Mouse (Mus musculus) small intestine, adult 2 months (tissue): ENCODE results near the gene Ces1b. TPM values are rescaled to one million over a fixed set of nuclear protein-coding genes. Genes with fewer than 3 reads are reported as not detected.

Experiments
- H3K27ac ChIP-seq: fragments of 200-500 bp; 2 replicates; pipeline ENCODE4 v1.5.1; 2012; ENCODE audit warnings: low read depth, low read length, control low read depth, inconsistent platforms; ENCODE audit not compliant: insufficient read depth
- H3K27me3 ChIP-seq: fragments of 200-500 bp; 2 replicates; pipeline ENCODE4 v1.6.1; 2012; ENCODE audit warnings: mild to moderate bottlenecking, moderate library complexity, low read length, inconsistent platforms; ENCODE audit not compliant: control insufficient read depth, insufficient read depth
- H3K36me3 ChIP-seq: fragments of 200-500 bp; 2 replicates; pipeline ENCODE4 v1.6.1; 2012; ENCODE audit warnings: mild to moderate bottlenecking, low read length, control low read depth, inconsistent platforms; ENCODE audit not compliant: control insufficient read depth, insufficient read depth
- H3K4me1 ChIP-seq: fragments of 200-500 bp; 2 replicates; pipeline ENCODE4 v1.6.1; 2012; ENCODE audit warnings: low read length, inconsistent platforms, mixed read lengths; ENCODE audit not compliant: control insufficient read depth, insufficient read depth, insufficient read length
- H3K4me3 ChIP-seq: fragments of 200-500 bp; 2 replicates; pipeline ENCODE4 v1.5.1; 2012; ENCODE audit warnings: low read depth, mild to moderate bottlenecking, control low read depth, inconsistent platforms, low read length, moderate library complexity
- CTCF ChIP-seq: fragments of 200-500 bp; IDR thresholded peaks from 2 replicates; pipeline ENCODE4 v1.5.1; 2012; ENCODE audit warnings: low read depth, mild to moderate bottlenecking, control low read depth, inconsistent platforms, low read length, moderate library complexity, mixed read lengths; ENCODE audit not compliant: insufficient replicate concordance, insufficient read length; ENCODE audit errors: extremely low read depth
- POLR2A ChIP-seq: fragments of 200-500 bp; IDR thresholded peaks from 2 replicates; pipeline ENCODE4 v1.6.1; 2012; ENCODE audit warnings: low read depth, mild to moderate bottlenecking, control low read depth, inconsistent platforms, low read length, moderate library complexity
- WGBS: fragments of 180-500 bp; shearing (Covaris S2); methylation state at CpG from one replicate; pipeline ENCODE4 v1.1.7; 2018; 5-methylcytosine and 5-hydroxymethylcytosine counted together
- polyA plus RNA-seq: library from polyadenylated mRNA; depleted of rRNA; stranded (reverse); fragments of >200 nt; gene quantifications from 2 replicates; pipeline ENCODE4 v1.2.3, GENCODE M21; 2012; rRNA removed

The Ces1b gene
- polyA plus RNA-seq, result 0.18 TPM in 1 of 2 replicates, not detected in the other

- Histone ChIP-seq H3K4me3 (no peak within 1 kb of the TSS), H3K27me3 (no peaks in the 10 kb centered on the region; the same call in 1 of the 2 replicates), H3K4me1 (peaks cover 5% of the 10 kb centered on the region; the same call in 1 of the 2 replicates), H3K36me3 (no peaks in the 10 kb centered on the region), H3K27ac (no peak within 1 kb of the TSS)
- TF ChIP-seq CTCF (no peak), POLR2A (no peak)
- 20% methylated on average over 2 of the region's 2 CpGs for WGBS
Observed at GRCm38 (mm10) chr8:93079887-93080286, at the start of gene Ces1b. TSS of gene Ces1b (minus strand) at chr8:93080017.

DNA sequence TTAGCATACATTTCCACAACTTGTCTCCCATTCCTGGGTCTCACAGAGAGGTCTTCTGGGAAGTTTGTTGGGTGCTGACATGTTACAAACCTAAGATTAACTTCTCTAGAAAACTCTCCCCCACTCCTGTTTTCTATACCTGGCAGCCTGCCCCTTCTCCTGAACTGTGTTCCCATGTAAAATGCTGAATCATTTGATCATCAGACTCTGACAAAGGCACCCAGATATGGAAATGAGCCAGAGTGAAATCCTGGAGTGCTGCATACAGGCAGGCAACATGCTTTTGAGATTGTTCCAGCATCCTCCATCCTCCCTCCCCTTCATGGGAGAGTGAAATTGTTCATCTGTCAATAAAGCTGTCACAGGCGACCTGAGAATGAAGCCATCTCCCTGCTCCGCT lies 46.7 kb upstream of the Ces1b start:
- H3K4me1 ChIP-seq, result no peaks in the 10 kb centered on the region
- H3K36me3 ChIP-seq, result no peaks in the 10 kb centered on the region
- H3K27me3 ChIP-seq, result no peaks in the 10 kb centered on the region
- H3K4me3 ChIP-seq, result no peak overlapping the region
- 73% methylated on average over 2 of the region's 2 CpGs for WGBS
- no peak overlapping the region for H3K27ac ChIP-seq
- TF ChIP-seq POLR2A (no peak), CTCF (no peak)

DNA sequence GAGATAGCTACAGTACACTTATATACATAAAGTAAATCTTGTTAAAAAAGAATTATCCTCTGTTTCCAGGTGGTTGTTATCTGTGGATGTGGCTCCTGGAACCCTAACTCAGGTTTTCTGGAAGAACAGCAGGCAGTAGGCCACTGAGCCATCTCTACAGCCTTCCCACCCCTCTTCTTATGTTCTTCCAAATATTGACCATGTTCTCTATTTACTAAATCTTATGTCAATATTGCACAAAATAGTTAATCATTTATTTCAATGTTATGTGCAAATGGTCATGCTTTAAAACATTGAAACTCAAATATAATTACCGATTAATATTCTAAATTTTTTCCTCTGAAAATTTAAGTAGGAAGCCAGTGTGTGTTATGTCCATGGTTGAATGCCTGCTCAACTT lies 42.2 kb upstream of the Ces1b start:
- WGBS, result 86% methylated on average over 1 of the region's 1 CpGs
- H3K27me3 ChIP-seq, result no peaks in the 10 kb centered on the region
- H3K36me3 ChIP-seq, result no peaks in the 10 kb centered on the region
- no peaks in the 10 kb centered on the region for H3K4me1 ChIP-seq
- TF ChIP-seq POLR2A (no peak), CTCF (no peak)
- H3K4me3 ChIP-seq, result no peak overlapping the region
- H3K27ac ChIP-seq, result no peak overlapping the region

- Histone ChIP-seq H3K27me3 (no peaks in the 10 kb centered on the region), H3K36me3 (no peaks in the 10 kb centered on the region), H3K4me3 (no peak overlapping the region), H3K27ac (no peak overlapping the region), H3K4me1 (no peaks in the 10 kb centered on the region)
- no peak for TF ChIP-seq POLR2A
- no peak for TF ChIP-seq CTCF
Observed at GRCm38 (mm10) chr8:93095376-93095775, 15.6 kb upstream of the Ces1b start.

DNA sequence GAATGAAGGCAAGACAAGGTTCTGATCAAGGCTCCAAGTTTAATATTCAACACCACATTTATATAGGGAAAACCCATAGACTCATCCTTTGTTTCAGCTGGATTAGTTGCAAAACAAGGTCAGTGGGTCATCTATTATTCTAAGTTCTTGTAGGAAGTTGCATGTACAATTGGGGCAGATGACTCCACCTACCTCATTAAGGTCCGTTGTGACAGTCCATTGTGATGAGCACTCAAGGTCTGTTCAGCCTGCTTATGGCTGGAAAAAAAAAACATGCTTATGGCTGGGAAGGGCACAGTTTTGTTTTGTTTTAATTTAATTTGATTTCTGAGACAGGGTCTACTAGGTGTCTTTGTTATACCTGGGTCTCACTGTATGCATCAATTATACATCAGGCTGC lies 11.5 kb upstream of the Ces1b start:
- Histone ChIP-seq H3K27me3 (no peaks in the 10 kb centered on the region; the same call in 1 of the 2 replicates), H3K4me1 (no peaks in the 10 kb centered on the region), H3K36me3 (no peaks in the 10 kb centered on the region), H3K27ac (no peak overlapping the region), H3K4me3 (no peak overlapping the region)
- TF ChIP-seq POLR2A (no peak), CTCF (no peak)
- 24% methylated on average over 1 of the region's 1 CpGs for WGBS

DNA sequence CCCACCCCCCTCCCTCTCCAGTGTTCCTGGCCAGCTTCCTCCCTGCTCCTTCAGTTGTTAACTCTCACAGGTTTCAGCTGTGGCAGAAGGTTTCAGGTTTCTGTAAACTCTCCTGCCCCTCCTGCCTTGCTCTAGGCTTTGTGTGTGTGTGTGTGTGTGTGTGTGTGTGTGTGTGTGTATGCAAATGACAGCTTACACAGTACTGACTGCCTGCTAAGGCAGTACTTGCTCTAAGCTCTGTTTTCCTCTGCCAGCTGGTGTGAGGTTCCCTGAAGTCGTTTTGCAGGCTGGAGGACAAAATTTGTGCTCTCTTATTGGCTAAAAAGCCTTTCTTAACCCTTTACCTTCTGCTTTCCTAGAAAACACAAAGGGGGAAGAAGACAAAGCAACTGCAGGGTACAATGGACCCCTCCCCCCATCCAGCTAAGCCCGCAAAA lies 8.9 kb upstream of the Ces1b start:
- no peak overlapping the region for H3K27ac ChIP-seq
- no peaks in the 10 kb centered on the region for H3K36me3 ChIP-seq
- 11% methylated on average over 2 of the region's 2 CpGs for WGBS

GRCm38 (mm10) chr8:93088193-93088592 lies 8.4 kb upstream of the Ces1b start:
- no peak overlapping the region for H3K27ac ChIP-seq
- no peaks in the 10 kb centered on the region for H3K4me1 ChIP-seq
- 38% methylated on average over 7 of the region's 7 CpGs for WGBS
- no peaks in the 10 kb centered on the region; the same call in 1 of the 2 replicates for H3K27me3 ChIP-seq
- H3K36me3 ChIP-seq, result no peaks in the 10 kb centered on the region
- no peak overlapping the region for H3K4me3 ChIP-seq
- no peak for TF ChIP-seq CTCF
- no peak for TF ChIP-seq POLR2A

More for the DNA sequence above, 8.9 kb upstream of the Ces1b start:
- Histone ChIP-seq H3K4me1 (no peaks in the 10 kb centered on the region), H3K27me3 (no peaks in the 10 kb centered on the region; the same call in 1 of the 2 replicates), H3K4me3 (no peak overlapping the region)
- TF ChIP-seq POLR2A (no peak), CTCF (no peak)

DNA sequence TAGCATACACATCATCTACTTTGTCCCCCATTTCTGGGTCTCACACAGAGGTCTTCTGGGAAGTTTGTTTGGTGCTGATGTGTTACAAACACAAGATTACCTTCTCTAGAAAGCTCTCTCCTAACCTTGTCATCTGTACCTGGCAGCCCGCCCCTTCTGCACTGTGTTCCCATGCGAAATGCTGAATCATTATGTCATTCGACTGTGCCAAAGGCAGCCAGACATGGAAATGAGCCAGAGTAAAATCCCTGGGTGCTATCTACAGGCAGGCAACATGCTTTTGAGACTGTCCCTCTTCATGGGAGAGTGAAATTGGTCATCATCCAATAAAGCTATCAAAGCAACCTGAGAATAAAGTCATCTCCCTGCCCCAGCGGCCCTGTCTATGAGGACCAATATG lies 4.6 kb downstream of the Ces1b start:
- no peak overlapping the region for H3K27ac ChIP-seq
- 43% methylated on average over 4 of the region's 4 CpGs for WGBS
- H3K27me3 ChIP-seq, result no peaks in the 10 kb centered on the region; the same call in 1 of the 2 replicates
- H3K4me1 ChIP-seq, result peaks cover 5% of the 10 kb centered on the region; the same call in 1 of the 2 replicates
- no peaks in the 10 kb centered on the region for H3K36me3 ChIP-seq
- TF ChIP-seq POLR2A (no peak), CTCF (no peak)
- H3K4me3 ChIP-seq, result no peak overlapping the region
